Mouse (Mus musculus) stomach, postnatal 0 days (tissue): ENCODE data around the gene Mettl8.

Source experiments
- CTCF ChIP-seq: IDR thresholded peaks from 2 replicates; pipeline ENCODE4 v1.5.1; 2016; ENCODE audit warnings: antibody characterized with exemption, low read depth, mild to moderate bottlenecking, moderate library complexity
- EP300 ChIP-seq: optimal IDR thresholded peaks from 2 replicates; pipeline ENCODE3; 2016; ENCODE audit warnings: antibody characterized with exemption

- TF ChIP-seq CTCF (no peak), EP300 (no peak)
Measured at GRCm38 (mm10) chr2:70944511-70945305, 110.7 kb downstream of the Mettl8 start.
